Mouse (Mus musculus) heart, postnatal 0 days (tissue): ENCODE data around the gene Entpd3.

ENCODE experiments used
- CTCF ChIP-seq: IDR thresholded peaks from 2 replicates; pipeline ENCODE4 v1.5.1; 2016; ENCODE audit warnings: antibody characterized with exemption, control low read depth, low read depth
- EP300 ChIP-seq: IDR thresholded peaks from 2 replicates; pipeline ENCODE4 v1.6.1; 2016; ENCODE audit warnings: antibody characterized with exemption, low read depth

DNA sequence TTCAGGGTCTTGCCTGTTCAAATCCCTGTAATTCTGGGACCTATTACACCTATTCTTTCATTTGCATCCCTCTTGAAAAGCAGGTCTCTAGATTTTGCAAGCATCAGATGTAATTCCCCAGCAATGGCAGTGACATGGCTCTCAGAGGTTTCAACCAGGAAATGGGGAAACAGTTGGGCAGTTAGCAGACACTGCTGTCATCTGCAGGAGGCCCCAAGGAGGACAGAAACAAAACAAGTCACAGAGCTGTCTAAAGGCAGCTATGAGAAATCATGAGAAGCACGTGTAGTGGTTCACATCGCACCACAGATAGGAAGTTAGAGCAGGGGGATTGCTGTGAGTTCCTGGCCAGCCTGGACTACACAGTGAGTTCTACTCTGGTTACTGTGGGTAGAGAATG is 35.2 kb upstream of the Entpd3 start:
- TF ChIP-seq CTCF: no peak
- no peak for TF ChIP-seq EP300
